Mouse (Mus musculus) gastrocnemius, adult 2 months (tissue): ENCODE measurements around the gene Prcc. TPM values are rescaled to one million over a fixed set of nuclear protein-coding genes. Genes with fewer than 3 reads are reported as not detected.
A peak's percentile ranks its signal among the peaks of the same experiment; 100 is the strongest.

Experiments
- DNase-seq: peaks from one replicate; pipeline ENCODE4 v3.0.0; 2022
- H3K27ac ChIP-seq: fragments of 200-600 bp; 2 replicates; pipeline ENCODE4 v1.8.1; 2022; ENCODE audit warnings: mild to moderate bottlenecking
- H3K4me3 ChIP-seq: fragments of 200-600 bp; 2 replicates; pipeline ENCODE4 v1.8.1; 2022; ENCODE audit warnings: mild to moderate bottlenecking, moderate library complexity
- CTCF ChIP-seq: fragments of 200-600 bp; IDR thresholded peaks from 2 replicates; pipeline ENCODE4 v1.8.1; 2022; ENCODE audit warnings: antibody characterized with exemption, mild to moderate bottlenecking, moderate library complexity
- intact Hi-C: fragments of 180-260 bp; cut with DNase I; formaldehyde crosslinking; loops from one replicate; pipeline ENCODE4 v1.15.1; 2025
- total RNA-seq, 2 experiments: library from RNA; stranded (reverse); gene quantifications; 2 replicates each; pipeline ENCODE4 v1.2.3; 2021

Gene Prcc
- total RNA-seq, 2 experiments from 2014 or later, result 45.5 to 52.8 TPM

DNA sequence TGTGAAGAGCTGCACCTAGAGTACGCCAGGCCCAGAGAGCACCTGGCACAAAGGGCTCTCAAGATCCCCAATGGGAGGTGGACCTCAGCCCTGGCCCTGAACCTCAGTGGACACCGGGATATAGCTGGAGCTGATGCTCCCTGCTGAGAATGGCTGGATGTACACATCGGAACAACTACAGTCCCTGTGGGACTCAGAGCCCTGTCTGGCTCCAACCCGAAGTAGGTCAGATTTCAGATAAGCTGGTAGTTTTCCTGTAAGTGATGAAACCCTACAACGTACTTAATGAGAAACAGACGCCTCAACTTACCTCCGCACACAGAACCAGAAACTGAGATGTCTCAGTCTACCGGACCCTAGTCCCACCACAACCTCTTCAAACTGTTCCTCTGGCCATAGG is 27.7 kb downstream of the Prcc start:
- intact Hi-C loops, result no loop called here
- no peak for DNase-seq
- H3K27ac ChIP-seq, result no peak overlapping the region
- TF ChIP-seq CTCF, result no peak
- no peak overlapping the region for H3K4me3 ChIP-seq

DNA sequence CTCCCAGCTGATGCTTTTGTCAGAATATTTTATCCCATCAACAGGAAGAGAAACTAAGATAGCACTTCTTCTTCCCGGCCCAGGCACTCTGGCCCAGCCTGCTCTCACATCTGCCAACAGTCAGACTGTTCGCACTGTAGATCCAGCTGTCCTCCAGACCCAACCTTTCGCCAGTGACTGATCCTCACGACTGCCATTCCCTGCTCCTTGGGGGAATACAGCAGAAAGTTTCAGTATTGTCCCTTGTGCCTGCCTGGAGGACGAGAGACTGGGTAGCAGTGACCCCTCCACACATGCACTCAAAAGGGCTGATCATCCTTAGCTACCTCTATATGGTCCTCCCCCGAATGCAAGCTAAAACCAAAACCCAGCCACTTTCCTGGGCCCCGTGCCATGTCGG is 29.5 kb downstream of the Prcc start:
- no peak overlapping the region for H3K27ac ChIP-seq

DNA sequence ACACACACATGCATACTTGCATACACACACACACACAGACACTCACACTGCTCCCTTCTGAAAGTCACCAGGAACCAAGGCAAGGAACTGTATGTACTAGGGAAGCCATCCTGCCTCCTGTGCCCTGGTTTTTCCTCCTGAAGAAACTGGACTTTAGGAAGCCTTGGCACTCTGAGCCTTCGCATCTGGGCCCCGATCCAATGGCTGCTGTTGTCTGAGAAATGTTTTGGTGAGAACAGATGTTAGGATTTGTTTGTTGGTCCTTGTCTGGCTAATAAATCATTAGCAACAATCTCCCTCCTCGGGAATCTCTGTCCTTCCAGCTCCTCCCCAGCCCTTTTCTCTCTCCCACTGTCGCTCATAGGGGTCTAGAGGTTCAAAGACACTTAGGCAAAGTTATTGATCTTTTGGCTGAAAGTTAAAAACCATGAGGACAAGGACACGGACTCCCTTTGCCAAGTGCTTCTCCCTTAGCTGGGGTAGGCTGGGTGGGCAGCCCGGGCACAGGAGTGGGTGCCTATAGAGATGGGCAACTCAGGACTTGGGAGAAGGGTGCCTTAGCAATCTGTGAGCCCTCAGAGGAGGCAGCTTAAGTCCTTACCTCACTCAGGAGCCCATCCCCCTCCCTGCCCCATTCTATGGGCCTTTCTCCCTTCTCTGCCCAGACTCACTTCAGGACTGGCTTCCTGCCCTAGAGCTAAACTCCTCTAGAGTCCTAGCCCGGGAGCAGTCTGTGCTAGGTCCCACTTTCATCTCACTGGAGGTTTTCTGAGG is 30.4 kb downstream of the Prcc start:
- no peak overlapping the region for H3K4me3 ChIP-seq
- no peak for TF ChIP-seq CTCF
- intact Hi-C loops, result no loop called here
- H3K27ac ChIP-seq, result no peak overlapping the region
- DNase-seq, result peak; percentile 40

More for the DNA sequence above, 29.5 kb downstream of the Prcc start:
- DNase-seq, result no peak
- no peak for TF ChIP-seq CTCF
- no peak overlapping the region for H3K4me3 ChIP-seq
- intact Hi-C loops, result no loop called here

DNA sequence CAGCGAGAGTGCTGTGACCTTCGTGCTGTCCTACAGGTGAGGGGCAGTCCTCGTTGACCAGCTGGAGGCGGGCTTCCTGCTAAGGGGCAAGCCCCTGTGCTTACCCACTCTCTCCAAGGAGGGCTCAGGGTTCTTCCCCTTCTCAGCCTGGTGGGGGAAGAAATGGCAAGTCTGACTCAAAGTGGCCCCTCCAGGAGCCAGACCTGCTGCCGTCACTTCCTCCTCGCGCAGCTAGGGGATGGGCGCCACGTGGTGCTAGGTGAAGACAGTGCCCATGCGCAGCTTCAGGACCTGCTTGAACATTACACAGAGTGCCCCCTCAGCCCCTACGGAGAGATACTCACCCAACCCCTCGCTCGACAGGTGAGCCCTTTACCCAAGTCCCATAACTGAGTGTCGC is 36.3 kb downstream of the Prcc start:
- intact Hi-C loops, result no loop called here
- TF ChIP-seq CTCF, result no peak

DNA sequence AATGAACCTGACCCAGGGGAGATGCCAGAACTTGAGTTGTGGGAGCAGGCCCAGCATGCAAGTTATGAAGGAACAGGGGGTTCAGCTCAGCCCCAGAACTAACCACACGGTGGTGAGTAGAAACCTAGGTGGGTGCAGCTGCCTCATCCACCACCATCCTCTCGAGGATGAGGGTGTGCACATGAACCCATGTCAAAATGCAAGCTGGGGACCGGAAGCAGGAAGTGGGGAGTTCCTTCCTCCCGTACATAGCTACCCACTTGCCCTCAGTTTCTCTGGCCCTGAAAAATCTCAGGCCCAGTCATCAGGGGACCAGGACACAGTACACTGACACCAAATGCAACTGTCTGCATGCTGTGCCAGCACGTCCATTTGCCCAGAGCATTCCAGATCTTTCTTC is 37.7 kb downstream of the Prcc start:
- intact Hi-C loops, result no loop called here
- Histone ChIP-seq H3K4me3 (no peak overlapping the region), H3K27ac (no peak overlapping the region)
- no peak for TF ChIP-seq CTCF
- no peak for DNase-seq

More for the DNA sequence above, 36.3 kb downstream of the Prcc start:
- Histone ChIP-seq H3K27ac (no peak overlapping the region), H3K4me3 (no peak overlapping the region)
- DNase-seq, result no peak

DNA sequence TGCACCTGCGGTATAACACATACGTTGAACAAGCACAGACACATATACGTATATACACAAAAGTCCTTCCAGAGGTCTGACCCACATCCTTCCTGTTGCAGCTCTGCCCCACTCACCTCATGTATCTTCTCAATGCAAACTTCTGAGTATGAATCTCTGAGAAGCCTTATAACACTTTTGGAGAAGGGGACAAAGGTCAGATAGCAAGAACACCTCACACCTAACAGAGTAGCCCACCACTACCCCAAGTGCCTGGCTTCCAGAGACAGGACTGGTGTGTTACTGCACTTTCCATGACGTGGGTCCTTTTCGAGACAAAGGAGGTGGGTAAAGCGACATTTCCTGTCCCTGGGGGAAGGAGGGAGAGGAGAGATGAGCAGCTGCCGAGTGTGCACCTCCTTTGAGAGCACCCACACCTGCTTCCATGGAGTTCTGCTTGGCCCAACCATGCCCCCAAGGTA is 38.7 kb downstream of the Prcc start, which contains the start of gene Sh2d2a:
Sh2d2a (plus strand) TSS at position 106 of the 461 bp plus-strand sequence.
- no peak within 1 kb of the TSS for H3K4me3 ChIP-seq
- DNase-seq, result no peak
- intact Hi-C loops, result no loop called here
- no peak within 1 kb of the TSS for H3K27ac ChIP-seq
- TF ChIP-seq CTCF, result no peak

DNA sequence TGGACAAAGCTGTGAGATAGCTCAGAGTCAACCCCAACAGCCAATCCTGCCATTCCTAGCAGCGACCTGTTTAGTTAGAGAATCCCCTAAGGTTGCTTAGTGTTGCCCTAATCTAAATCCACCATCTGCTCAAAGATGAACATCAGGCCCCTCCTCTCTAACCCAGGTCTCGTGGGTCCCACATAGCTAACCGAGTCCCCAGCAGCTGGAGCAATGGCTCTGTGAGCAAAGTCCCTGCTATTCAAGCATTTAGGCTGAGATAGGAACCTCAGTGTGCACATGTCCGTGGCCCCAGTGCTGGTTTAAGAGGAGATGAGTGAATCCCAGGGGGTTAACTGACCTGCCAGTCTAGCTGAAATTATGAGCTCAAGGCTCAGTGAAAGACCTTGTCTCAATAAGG is 39.2 kb downstream of the Prcc start:
- no peak for TF ChIP-seq CTCF
- Histone ChIP-seq H3K27ac (no peak overlapping the region), H3K4me3 (no peak overlapping the region)
- DNase-seq, result no peak
- intact Hi-C loops, result no loop called here

DNA sequence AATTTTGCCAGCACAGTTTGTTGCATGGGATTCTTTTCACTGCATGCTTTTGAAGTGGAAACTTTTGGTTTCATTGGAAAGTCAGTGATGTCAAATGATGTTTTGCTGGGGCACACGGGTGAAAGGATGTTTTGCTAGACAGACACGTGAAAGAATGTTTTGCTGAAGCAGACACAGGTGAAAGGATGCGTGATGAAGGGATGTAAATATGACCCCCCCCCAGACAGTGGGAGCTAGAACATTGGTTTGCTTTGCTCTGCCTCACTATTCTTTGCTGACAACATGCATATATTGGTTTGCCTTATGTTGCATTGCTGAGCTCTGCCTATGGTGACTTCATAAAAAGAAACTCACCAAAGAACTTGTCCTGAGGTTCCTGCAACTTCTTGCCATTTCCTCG is 40.4 kb downstream of the Prcc start:
- Histone ChIP-seq H3K4me3 (no peak overlapping the region), H3K27ac (no peak overlapping the region)
- no peak for DNase-seq
- intact Hi-C loops, result no loop called here
- no peak for TF ChIP-seq CTCF

DNA sequence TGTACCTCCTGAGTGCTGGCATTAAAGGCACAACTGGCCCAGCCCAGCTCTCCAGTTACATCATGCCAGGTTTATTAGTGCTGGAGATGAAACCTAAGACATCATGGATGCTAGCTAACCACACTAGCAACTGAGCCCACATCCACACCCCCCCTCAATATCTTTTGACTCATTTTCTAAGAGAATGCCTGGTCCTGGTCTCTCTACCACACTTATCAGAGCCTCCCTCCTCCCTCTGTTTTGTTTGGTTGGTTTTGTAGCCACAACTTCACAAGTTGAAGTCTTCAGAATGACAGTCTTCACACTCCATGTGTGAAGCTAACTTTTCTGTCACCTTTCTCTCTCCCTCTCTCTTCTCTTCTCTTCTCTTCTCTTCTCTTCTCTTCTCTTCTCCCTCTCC is 44.5 kb downstream of the Prcc start:
- TF ChIP-seq CTCF, result no peak
- intact Hi-C loops, result no loop called here
- no peak for DNase-seq
- H3K4me3 ChIP-seq, result no peak overlapping the region
- H3K27ac ChIP-seq, result no peak overlapping the region

DNA sequence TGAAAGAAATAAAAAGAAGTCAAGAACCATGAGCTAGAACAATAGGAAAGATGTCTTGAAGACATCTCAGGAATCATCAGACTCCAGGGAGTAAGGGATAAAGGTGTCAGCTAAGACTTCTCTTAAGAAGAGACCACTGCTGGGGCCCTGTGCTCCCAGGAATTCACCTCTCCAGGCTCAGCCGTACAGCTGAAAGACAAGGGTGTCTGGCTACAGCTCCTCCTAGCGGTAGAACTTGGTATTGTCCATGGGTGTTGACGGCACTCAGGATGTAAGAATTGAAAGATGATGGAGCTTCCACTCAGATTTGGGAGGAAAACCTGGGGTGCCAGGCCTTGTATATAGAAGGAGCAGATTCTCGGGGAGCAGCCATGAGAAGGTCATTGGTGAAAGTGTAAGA is 46.8 kb downstream of the Prcc start:
- Histone ChIP-seq H3K27ac (no peak overlapping the region), H3K4me3 (no peak overlapping the region)
- intact Hi-C loops, result loop anchor here (5.0 kb wide), 1 partner anchor 41 kb away; the partner anchor contains the start of genes Insrr and Ntrk1
- peak; percentile 94 for TF ChIP-seq CTCF
- DNase-seq, result peak; percentile 76

DNA sequence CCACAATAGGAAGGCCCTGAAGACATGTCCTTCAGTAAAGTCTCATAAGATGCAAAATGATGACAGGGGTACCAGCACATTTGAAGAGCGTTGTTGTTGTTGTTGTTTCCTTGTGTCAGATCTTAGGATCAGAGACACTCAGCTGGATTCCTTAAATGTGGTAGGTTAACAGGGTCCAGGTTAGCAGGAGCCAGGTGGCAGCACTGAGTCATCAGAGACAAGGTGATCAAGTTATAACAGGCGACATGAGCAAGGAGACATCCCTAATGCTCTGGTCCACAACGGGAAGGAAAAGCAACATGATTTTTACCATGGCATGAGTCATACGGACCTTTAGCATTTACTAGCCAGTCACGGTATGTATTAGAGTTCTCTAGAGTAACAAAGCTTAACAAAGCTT is 51.9 kb downstream of the Prcc start:
- TF ChIP-seq CTCF, result peak; percentile 14; the same call in 1 of the 2 replicates
- intact Hi-C loops, result no loop called here
- no peak overlapping the region for H3K4me3 ChIP-seq
- DNase-seq, result no peak
- no peak overlapping the region for H3K27ac ChIP-seq

DNA sequence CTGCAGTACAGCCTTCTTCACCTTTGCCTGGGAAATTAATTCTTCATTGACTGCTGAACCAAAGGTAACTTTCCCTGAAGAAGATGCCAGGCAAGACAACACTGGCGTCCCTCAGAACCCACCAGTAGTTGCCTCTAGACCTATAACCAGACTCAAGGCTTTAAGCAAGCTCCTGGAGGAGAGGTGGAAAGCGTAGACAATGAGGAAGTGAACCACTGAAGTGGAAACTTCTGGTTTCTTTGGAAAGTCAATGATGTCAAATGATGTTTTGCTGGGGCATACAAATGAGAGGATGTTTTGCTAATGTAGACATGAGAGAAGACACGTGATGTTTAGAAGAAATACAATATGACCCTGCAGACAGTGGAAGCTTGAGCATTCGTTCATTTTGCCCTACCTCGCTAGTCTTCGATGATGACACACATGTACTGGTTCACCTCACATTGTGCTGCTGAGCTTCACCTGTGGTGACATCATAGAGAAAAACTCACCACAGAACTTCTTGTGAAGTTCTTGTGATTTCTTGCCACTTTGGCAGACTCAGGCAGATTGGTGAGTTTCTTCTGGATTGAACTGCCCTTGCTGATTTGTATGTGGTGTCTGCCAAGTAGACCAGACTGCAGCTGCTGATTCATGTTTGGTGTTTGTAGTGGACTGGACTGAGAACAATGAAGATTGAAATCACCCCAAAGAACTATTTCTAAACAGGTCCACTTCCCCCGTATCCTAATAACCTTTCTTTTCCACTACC is 53.1 kb downstream of the Prcc start:
- DNase-seq, result no peak
- intact Hi-C loops, result no loop called here
- no peak overlapping the region for H3K4me3 ChIP-seq
- no peak overlapping the region for H3K27ac ChIP-seq
- no peak for TF ChIP-seq CTCF

DNA sequence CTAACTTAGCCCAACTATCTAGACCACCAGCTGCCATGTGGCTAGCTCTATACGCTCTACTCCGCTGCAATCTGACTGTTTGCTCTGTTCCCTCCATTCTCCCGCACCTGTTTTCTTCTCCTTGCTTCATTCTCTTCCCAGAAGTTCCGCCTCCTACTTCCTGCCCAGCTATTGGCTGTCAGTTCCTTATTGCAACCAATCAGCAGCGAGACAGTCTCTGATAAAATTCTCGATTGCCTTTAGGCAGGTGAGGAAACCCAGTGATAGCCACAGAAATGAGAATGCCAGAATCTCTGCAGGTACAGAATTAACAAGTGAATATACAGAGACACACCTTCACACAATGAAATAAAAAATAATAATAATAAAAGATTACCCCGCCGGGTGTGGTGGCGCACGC is 56.4 kb downstream of the Prcc start:
- H3K4me3 ChIP-seq, result no peak overlapping the region
- intact Hi-C loops, result no loop called here
- DNase-seq, result no peak

More for the DNA sequence above, 56.4 kb downstream of the Prcc start:
- no peak for TF ChIP-seq CTCF
- no peak overlapping the region for H3K27ac ChIP-seq
